Mouse (Mus musculus): Measurements from ENCODE around the gene Gm20388.

Gm20388 gene

DNA sequence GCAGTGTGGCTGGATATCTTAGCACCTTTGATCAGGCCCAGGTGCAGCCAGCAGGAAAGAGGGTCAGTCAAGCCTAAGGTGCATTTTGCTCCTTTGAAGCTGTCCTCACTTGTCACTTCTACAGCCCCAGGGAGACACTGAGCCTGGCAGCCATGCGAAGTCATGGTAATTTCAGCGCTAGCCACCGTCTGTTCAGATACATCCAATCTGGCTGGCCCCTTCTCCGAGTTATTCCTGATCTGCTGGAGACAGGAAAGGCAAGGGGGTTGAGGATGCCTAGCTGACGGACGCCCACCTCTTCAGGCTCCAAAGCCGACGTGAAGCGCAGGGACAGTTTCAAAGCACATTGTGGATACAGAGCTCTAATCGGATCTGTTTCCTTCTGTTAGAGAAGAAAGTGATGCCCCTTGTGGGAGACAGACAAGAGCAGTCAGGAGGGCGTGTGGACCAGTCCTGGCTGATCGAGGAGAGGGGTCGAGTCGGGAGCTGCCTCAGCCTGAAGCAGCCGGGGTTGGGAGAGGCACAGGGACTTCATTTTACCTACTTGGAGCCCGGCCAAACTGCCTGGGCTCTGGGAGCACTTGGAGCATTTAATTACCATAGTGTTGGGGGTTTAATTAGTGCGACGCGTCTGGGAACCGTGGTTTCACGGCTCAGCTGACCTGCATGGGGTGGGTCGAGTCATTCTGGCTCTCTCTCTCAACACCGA, 2613.2 kb downstream of the Gm20388 start:
- DNase-seq (ENCODE audit: low spot score in 2 of 2): peak in 1 of 2 experiments; percentile 30

DNA sequence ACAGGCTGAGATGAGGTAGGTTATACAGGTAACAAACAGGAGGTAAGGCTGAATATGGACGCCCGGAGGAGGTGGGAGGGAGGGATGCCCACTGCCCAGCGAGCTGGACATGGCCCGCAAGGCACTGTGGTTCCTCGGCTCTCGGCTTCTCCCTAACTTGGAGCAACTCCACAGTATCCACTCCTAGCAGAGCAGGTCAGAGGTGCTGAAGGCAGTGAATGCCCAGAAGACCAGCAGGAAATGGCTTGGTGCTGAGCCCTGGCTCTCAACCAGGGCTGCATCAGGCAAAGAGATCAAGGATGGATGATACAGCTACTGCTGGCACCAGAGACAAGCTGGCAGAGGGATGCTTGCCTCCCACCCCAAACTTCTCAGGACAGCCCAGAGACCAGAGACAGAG, 2613.9 kb downstream of the Gm20388 start:
- DNase-seq (ENCODE audit: low spot score in 2 of 2): no peak

DNA sequence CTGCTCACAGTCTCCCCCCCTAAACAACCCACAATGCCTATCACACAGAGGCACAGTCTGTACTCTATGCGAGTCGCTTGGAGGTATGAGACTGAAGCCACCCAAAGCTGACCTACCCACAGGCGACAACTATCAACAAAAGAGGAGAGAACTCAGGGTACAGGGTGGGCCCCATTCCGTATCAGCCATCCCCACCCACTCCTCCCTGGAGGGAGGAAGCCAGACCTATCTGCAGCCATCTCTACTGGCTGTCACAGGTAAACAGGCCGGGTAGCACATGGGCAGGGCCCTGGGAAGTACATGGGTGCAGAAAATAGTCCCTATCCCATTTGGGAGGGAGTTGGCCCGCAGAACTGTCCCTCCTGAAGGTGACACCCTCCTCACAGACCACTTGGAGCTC, 2614.4 kb downstream of the Gm20388 start:
- DNase-seq (ENCODE audit: low spot score in 2 of 2): no peak

DNA sequence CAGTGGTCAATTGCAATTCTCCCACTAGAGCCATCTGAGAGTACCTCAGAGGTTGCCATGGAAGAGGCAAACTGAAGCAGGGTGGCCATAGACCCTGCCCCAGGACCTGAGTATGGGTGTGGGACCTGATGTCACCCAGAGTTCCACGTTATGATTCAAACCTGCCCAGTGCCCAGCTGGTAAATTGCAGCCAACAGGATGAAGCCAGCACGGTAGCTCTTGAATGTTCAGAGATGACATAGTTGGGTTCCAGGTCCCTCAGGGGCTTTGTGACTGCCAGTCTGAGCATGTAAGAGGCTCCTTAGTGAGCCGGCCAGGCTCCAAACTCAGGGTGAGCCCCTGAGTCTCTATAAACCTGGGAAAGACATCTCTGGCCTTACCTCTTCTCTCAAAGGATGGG, 2615.4 kb downstream of the Gm20388 start:
- no peak for DNase-seq (ENCODE audit: low spot score in 2 of 2)

DNA sequence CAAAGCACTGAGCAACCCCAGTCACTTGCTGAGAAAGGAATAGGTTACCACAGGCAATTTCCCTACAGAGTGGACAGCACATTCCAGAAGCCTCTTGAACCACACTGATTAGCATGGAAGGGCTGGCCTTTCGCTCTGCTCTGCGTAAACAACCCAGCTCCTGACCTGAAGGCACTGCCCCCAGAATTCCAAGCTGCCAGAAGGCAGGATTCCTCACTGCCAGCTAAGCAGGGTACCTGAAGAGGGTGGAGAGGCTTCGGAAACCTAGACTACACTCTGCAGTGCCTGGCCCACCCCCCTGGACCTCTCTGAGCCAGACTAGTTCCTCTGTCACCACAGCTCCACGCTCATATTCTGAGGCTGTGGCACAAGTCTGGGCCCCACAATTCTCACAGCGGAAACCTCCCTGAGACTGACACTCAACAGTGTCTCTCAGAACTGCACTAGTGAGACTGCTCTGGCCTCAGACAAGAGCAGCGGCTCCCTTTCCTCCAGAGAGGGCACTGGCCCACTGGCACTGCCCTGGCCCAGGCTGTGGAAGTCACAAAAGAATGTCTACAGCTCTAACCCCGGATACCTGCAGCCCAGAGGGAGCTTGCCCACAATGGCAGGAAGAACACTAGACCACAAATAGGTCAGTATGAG, 2616.0 kb downstream of the Gm20388 start:
- DNase-seq (ENCODE audit: low spot score in 2 of 2): no peak

DNA sequence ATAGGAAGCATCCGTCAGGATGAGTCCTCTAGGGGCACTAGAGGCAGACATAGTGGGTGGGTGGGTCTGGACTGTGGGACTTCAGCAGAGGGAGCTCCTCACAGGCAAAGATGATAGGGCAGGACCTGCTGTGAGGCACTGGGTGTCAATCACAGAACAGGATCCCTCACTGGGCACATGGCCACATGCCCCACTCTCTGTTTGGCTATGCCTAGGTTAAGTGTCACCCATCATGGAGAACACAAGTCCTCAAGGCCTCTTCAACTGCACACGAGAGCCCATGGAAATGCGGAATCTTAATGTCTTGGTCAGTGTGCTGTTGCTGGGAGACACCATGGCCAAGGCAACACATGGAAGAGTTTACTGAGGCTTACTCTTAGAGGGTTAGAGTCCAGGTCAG, 2617.3 kb downstream of the Gm20388 start:
- DNase-seq (ENCODE audit: low spot score in 2 of 2): no peak

DNA sequence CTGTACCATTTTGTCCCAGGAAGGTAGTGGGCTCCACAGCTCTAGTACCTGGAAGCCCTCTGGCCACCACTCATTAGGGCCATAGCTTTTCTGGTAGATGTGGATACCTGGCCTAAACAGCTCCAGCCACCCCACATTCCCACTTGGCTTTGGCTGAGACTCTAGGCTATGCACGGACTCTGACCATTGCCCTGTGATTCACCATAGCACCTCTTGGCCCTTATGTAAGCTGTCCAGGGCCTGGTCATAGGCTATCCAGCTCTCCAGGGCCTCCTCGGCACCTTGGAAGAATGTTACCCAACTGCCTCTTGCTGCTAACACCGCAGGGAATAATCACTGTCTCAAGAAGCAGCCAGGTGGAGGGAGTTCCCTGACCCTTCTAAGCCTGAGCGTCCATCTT, 2618.5 kb downstream of the Gm20388 start:
- DNase-seq (ENCODE audit: low spot score in 2 of 2): no peak

DNA sequence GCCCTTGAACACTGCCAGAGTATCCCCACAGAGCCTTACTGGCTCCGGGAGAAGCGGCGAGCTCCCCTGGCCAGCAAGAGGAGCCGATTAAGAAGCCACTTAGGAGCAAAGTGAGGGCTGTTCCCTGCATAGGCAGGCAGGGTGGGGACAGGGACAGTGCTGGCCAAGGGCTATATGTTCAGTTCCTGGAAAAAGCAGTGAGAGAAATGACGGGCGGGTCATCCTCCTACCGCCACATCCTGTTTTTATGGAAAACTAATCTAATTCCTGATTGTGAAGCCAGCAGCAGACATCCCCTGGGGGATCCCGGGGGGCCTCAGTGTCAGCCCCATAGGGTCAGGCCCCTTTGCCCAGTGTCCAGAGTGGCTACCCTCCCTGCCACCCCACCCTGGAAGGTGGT, 2620.7 kb downstream of the Gm20388 start:
- no peak for DNase-seq (ENCODE audit: low spot score in 2 of 2)

DNA sequence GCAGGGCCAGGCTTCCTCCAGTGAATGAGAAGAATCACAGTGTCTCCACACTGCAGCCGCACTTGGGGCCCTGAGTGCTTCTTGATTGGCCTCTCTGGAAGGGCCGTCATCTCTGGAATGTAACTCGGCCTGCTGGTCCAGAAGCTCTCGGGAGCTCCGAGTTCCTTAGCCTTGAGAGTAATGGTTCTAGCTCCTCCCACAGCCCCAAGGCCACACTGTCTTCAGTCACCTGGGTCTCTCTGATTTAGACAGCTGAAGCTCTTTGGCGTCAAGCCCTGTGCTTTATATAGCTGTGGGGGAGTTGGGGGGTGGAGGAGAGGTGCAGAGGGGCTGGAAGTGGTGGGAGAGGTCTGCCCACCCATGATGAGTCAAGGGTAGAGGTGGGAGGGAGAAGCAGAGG, 2626.4 kb downstream of the Gm20388 start:
- no peak for DNase-seq (ENCODE audit: low spot score in 2 of 2)

DNA sequence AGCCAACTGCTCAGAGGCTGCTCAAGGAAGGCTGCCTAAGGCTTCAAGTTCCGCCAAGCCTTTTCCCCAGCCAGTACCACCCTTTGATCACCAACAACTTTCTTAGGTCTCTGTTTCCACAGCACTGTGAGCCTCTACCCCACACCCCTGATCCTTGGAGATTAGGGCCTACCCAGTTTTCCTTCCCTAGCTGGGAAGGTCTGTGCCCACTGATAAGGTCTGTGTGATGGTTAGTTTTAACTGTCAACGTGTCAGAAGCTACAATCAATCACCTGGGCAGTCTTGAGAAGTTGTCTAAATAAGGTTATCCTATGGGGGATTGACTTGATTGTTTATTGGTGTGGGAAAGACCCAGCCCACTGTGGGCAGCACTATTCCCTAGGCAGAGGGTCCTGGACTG, 2627.2 kb downstream of the Gm20388 start:
- DNase-seq (ENCODE audit: low spot score in 2 of 2): no peak

DNA sequence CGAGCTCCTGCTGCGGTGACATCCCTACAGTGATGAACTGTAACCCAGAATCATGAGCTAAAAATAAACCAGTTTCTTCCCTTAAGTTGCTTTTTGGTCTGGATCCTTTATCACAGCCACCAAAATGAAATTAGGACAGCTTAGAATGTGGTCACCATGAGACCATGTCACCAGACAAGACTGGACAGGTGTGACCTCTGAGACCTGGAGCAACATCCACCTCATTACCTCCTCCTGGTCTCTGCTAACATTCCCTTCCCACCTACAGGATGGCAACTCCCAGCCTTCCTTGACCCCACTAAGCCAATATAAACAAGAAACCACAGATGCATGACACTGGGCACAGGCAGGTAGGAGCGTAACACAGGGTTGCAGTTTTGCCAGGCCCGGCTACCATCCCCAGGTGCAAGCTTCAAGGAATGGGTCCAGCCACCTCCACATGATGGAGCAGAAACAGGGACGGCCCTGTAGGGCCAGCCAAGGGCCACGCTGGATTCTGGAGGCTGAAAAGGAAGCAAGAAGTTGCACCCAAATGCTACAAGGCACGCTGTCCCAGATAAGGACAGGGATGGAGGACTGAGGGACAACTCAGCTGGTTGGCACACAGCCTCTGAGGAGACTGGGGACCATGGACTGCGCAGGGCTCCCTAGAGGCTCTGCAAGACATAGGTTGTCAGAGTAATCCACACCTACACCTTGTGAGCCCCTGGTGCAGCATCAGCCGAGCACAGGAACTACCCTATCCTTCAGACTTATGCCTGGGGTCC, 2627.9 kb downstream of the Gm20388 start:
- no peak for DNase-seq (ENCODE audit: low spot score in 2 of 2)

DNA sequence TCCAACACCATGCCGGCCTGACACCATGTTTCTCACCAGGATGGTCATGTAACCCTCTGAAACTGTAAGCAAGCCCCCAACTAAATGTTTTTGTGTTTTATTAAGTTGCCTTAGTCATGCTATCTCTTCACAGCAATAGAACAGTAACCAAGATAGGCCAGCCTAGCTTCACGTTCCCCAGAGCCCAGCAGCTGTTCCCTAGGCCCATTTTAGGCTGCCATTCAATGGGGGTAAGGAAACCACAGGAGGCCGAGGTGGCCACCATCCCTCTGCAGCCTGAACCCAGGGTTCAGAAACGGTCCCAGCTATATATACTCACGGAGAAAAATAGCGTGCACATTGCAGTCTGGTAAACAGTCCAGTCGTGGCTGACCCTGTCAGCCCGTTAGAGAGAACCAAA, 2633.5 kb downstream of the Gm20388 start:
- no peak for DNase-seq (ENCODE audit: low spot score in 2 of 2)

DNA sequence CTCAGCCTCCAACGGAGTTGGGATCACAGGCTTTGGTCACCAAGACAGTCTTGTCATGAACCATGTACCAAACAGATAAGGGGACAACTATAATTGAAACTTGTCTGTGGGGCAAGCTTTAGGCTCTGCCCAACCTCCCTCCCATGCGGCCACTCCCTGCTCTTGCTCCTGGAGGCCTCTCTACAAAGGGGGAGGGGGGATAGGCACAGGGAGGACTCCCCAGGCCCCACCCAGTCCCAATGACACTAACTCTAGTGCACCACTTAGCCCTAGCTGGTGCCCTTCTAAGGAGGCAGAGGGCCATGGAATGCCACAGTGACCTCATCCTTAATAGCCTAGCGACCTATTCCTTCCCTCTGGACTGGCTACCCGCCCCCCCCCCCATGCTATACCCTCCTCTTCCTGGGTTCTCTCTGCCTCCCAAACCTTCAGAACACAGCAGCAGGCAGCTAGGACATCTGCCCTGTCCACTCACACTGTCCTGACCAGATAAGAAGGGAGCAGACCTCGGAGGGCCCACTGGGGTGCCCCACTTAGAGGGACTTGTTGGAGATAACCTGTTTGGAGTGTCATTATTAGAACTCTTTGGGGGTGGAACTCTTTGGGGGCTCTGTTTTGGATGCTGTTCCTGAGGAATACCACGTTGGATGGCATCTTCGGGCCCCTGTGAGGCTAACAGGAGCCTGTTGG, 2635.6 kb downstream of the Gm20388 start:
- no peak for DNase-seq (ENCODE audit: low spot score in 2 of 2)

DNA sequence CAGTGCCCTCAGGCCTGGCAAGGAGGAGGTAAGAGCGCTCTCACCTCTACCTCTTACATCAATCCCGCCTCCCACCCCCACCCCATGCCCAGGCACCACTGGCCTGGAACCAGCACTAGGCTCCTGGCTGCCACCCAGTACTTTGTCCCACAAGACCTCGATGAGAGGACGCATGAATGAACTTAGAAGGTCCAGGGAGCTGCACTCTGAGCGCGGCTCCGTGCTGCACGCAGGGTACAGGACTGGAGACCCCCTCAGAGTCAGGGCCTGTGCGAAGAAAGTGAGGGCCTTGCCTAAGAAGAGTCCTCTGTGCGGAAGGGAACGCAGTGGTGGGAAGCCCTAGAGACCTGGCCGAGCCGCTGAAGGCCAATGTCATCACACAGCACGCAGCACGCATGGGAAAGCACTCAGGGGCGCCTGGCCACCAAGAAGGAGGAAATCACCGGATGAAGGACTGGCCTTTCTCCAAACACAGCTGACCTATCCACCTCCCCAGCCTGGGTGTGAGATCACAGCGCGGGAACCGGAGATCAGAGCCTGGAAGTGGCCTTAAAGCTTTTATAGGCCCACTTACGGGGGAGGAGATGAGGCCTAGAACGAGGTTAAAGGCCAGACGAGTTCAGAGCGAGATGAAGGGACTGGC, 2636.3 kb downstream of the Gm20388 start:
- no peak for DNase-seq (ENCODE audit: low spot score in 2 of 2)

DNA sequence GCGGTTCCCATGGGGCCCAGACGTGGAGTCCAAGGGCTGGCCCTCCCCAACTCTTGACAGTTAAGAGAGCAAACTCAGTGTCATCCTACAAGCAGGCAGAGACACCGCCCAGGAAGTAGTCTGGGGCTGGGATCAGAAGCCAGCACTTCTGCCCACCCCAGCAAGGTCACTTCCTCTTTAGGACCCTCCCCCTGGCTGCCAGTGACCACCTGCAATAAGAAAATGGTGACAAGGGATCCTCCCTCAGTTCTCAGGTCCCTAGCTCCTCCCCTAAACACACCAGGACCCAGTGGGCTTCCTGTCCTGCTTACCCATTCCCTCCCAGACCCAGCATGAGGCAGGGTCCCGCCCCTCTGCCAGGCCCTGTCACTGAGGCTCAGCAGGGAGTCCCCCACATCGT, 2637.2 kb downstream of the Gm20388 start:
- DNase-seq (ENCODE audit: low spot score in 2 of 2): no peak

DNA sequence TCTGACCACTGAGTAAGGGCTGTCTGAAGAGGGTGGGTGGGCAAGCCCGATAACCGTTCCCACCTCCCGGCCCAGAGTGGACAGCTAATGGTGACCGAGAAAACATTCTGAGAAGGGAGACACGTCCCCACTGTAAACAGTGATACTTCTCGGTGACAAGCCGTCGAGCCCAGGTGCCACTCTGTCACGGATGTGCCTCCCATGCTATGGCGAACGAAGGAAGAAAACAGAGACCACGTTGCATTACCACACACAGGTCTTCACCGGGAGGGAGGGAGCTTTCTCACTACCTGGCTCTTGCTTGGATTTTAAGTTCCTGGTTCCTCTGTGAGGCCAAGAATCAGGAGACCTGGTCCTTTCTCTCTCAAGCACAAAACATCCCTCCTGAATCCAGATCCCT, 2637.7 kb downstream of the Gm20388 start:
- no peak for DNase-seq (ENCODE audit: low spot score in 2 of 2)

DNA sequence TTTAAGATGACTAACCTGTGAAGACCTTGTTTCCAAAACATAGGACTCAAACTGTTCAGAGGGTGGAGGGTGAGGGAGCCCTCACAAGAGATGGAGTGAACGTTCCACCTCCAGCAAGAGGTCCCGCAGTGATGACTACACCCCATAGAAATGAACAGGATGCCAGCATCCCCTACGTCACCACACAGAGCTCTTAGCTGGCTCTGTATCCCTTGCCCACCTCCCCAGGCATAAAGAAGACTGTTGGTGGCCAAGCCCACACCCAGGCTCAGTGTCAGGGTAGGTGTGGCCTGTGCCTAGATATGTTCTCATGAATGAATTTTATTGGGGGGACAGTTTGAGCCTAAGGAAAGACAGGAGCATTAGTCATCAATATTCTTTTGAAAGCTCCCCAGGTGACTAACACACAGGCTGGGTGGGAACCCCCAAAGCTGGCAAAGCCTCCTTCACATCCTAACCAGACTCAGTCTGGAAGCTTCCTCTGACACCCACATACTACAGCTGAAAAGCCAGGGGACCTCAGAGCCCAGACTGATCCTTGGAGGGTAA, 2638.3 kb downstream of the Gm20388 start:
- peak in 1 of 2 experiments; percentile 30 for DNase-seq (ENCODE audit: low spot score in 2 of 2)

DNA sequence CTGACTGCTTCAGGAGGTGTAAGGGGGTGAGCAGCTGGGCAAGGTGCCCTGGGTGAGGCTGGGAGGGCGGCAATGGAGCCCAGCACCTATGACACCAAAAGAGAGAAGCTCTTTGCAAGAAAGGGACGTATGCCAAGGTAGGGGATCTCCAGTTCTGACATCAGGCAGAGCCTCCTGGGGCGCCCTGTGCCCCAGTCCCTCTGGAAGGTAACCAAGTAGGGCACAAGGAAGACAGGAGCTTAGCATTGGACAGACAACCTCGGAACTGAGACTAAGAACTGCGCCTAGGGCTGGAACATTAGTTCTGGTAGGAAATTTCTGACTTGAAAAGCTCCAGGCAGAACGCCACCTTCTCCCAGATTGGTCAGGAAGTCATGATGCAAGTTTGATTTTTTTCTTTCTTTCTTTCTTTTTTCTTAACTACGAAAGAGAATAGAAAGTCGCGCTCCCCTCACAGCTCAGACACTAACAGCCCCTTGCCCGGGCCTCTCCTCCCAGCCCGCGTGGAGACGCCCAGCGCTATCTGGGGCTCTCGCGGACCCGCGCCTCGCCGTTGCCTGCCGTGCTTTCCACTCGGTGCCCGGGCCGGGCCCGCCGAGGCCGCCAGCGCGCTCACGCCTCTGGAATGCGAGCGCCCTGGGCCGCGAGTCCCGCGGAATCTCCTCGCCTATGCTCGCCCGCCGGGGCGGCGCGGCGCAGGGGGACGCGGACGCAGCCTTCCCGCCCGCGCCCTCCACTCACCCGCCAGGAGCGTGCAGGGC, 2639.8 kb downstream of the Gm20388 start:
- no peak for DNase-seq (ENCODE audit: low spot score in 2 of 2)

DNA sequence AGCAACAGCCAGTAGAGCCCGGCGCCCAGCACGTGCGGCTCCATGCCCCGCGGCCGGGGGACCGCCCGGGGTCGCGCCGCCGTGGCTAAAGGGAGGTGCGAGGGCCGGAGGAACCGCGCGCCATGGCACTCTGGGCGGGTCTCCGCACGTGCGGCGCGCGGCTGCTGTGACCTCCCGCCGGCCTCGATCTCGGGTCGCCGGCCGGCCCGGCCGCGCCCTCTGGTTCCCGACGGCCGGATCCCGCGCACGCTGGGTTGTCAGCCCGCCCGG, 2640.3 kb downstream of the Gm20388 start:
- no peak for DNase-seq (ENCODE audit: low spot score in 2 of 2)

DNA sequence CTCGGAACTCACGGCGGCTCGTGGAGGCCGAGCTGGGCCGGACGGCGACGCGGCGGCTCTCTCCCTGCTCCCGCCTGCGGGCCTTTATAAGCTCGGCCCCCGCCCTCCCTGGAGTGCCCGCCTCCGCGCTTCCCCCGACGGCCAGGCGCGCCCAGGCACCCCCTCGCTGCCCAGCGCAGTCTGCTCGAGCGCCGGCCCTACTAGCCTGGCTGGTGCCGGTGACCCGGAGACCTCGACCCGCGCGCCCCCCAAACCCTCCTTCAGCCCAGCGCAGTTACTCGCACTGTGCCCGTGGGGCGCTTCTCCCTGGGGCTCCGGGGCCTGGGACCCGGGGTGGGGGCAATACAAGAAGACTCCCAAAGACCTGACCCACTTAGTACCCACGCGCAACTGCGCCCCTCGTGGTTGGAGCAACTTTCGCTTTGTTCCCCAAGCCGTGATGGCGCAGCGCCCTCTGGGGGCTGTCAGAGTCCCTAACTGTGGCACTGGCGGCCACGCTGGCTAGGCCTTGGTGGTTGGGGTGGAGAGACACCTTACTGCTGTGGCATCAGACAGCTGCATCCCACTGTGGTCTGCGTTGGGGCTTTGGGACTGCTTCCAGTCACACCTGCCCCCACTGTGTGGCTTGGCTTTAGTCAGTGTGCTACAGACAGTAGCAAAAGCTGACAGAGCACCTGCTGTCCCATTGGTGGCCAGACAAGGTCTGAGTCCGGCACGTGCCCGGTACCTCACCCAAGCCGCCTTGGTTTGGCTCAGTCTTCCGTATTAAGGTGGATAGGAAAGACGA, 2640.8 kb downstream of the Gm20388 start, which contains the start of gene Piezo1:
Gene Piezo1, minus strand, starts transcription at position 65 of the 787 bp plus-strand sequence.
- peak in 1 of 2 experiments; percentile 82 for DNase-seq (ENCODE audit: low spot score in 2 of 2)

Data from left cerebral cortex, adult 9 months (tissue).